Mouse (Mus musculus) spleen, adult 2 months (tissue): ENCODE data around the gene Nav2. TPM values are rescaled to one million over a fixed set of nuclear protein-coding genes. Genes with fewer than 3 reads are reported as not detected.

Source experiments
- DNase-seq, 2 experiments: peaks; one replicate each; pipeline versions ENCODE4 v3.0.0 to v3.0.0-alpha.2; 2012 to 2021; ENCODE audit warnings: low spot score in 2 of 2, low read depth in 1 of 2
- H3K27ac ChIP-seq: fragments of 200-500 bp; 2 replicates; pipeline ENCODE4 v1.5.1; 2012; ENCODE audit warnings: low read length, inconsistent platforms; ENCODE audit not compliant: insufficient read depth
- H3K27me3 ChIP-seq: fragments of 200-500 bp; 2 replicates; pipeline ENCODE4 v1.6.1; 2012; ENCODE audit warnings: mild to moderate bottlenecking, moderate library complexity, low read length, inconsistent platforms; ENCODE audit not compliant: control insufficient read depth, insufficient read depth
- H3K36me3 ChIP-seq: fragments of 200-500 bp; 2 replicates; pipeline ENCODE4 v1.6.1; 2012; ENCODE audit warnings: mild to moderate bottlenecking, low read length, inconsistent platforms; ENCODE audit not compliant: control insufficient read depth, insufficient read depth
- H3K4me1 ChIP-seq: fragments of 200-500 bp; 2 replicates; pipeline ENCODE4 v1.6.1; 2011; ENCODE audit warnings: inconsistent platforms; ENCODE audit not compliant: control insufficient read depth, insufficient read depth, insufficient read length
- H3K4me3 ChIP-seq: fragments of 200-500 bp; 2 replicates; pipeline ENCODE4 v1.5.1; 2011; ENCODE audit warnings: mild to moderate bottlenecking, inconsistent platforms; ENCODE audit not compliant: insufficient read depth, insufficient read length; ENCODE audit errors: extremely low read depth
- CTCF ChIP-seq: fragments of 200-500 bp; IDR thresholded peaks from 2 replicates; pipeline ENCODE4 v1.5.1; 2011; ENCODE audit warnings: mild to moderate bottlenecking, inconsistent platforms; ENCODE audit not compliant: insufficient read depth, insufficient read length, insufficient replicate concordance; ENCODE audit errors: extremely low read depth
- POLR2A ChIP-seq: fragments of 200-500 bp; IDR thresholded peaks from 2 replicates; pipeline ENCODE4 v1.6.1; 2011; ENCODE audit warnings: low read depth, low read length, inconsistent platforms
- WGBS: fragments of 180-500 bp; shearing (Covaris S2); methylation state at CpG from one replicate; pipeline ENCODE4 v1.1.7; 2018; 5-methylcytosine and 5-hydroxymethylcytosine counted together
- polyA plus RNA-seq: library from polyadenylated mRNA; depleted of rRNA; stranded (reverse); fragments of >200 nt; gene quantifications from 2 replicates; pipeline ENCODE4 v1.2.3, GENCODE M21; 2012

The Nav2 gene
- polyA plus RNA-seq, 1 experiment: 3.5 TPM

GRCm38 (mm10) chr7:49506085-49506820 is 597.7 kb downstream of the Nav2 start:
- H3K4me1 ChIP-seq: no peaks in the 10 kb centered on the region
- no peak overlapping the region for H3K4me3 ChIP-seq
- TF ChIP-seq POLR2A (no peak), CTCF (no peak)
- no peaks in the 10 kb centered on the region for H3K36me3 ChIP-seq
- WGBS: 94% methylated on average over 12 of the region's 12 CpGs
- H3K27ac ChIP-seq: no peak overlapping the region
- no peaks in the 10 kb centered on the region for H3K27me3 ChIP-seq
- DNase-seq: no peak

GRCm38 (mm10) chr7:49507943-49508506 is 599.5 kb downstream of the Nav2 start:
- no peak overlapping the region for H3K27ac ChIP-seq
- no peak for DNase-seq
- H3K36me3 ChIP-seq: no peaks in the 10 kb centered on the region
- no peaks in the 10 kb centered on the region for H3K4me1 ChIP-seq
- TF ChIP-seq POLR2A (no peak), CTCF (no peak)
- H3K27me3 ChIP-seq: no peaks in the 10 kb centered on the region
- 86% methylated on average over 7 of the region's 7 CpGs for WGBS
- no peak overlapping the region for H3K4me3 ChIP-seq

GRCm38 (mm10) chr7:49511820-49512453 is 603.4 kb downstream of the Nav2 start:
- H3K4me3 ChIP-seq: no peak overlapping the region
- H3K27me3 ChIP-seq: no peaks in the 10 kb centered on the region
- H3K4me1 ChIP-seq: no peaks in the 10 kb centered on the region
- DNase-seq: no peak
- no peak for TF ChIP-seq CTCF
- TF ChIP-seq POLR2A: no peak
- 83% methylated on average over 7 of the region's 7 CpGs for WGBS
- no peaks in the 10 kb centered on the region for H3K36me3 ChIP-seq
- H3K27ac ChIP-seq: no peak overlapping the region

- Histone ChIP-seq H3K36me3 (no peaks in the 10 kb centered on the region), H3K27me3 (no peaks in the 10 kb centered on the region), H3K4me3 (no peak overlapping the region), H3K27ac (no peak overlapping the region), H3K4me1 (no peaks in the 10 kb centered on the region)
- no peak for DNase-seq
- WGBS: 79% methylated on average over 6 of the region's 6 CpGs
- TF ChIP-seq POLR2A (no peak), CTCF (no peak)
These were observed 605.4 kb downstream of the Nav2 start for GRCm38 (mm10) chr7:49513763-49514437.

GRCm38 (mm10) chr7:49515012-49515411 is 606.5 kb downstream of the Nav2 start:
- TF ChIP-seq POLR2A: no peak
- TF ChIP-seq CTCF: no peak
- H3K27ac ChIP-seq: no peak overlapping the region
- H3K27me3 ChIP-seq: no peaks in the 10 kb centered on the region
- H3K4me1 ChIP-seq: no peaks in the 10 kb centered on the region
- DNase-seq: no peak
- WGBS: 76% methylated on average over 2 of the region's 2 CpGs
- H3K36me3 ChIP-seq: no peaks in the 10 kb centered on the region
- H3K4me3 ChIP-seq: no peak overlapping the region

GRCm38 (mm10) chr7:49520504-49520903 is 612.0 kb downstream of the Nav2 start:
- 91% methylated on average over 2 of the region's 2 CpGs for WGBS
- Histone ChIP-seq H3K4me1 (peaks cover 9% of the 10 kb centered on the region; the same call in 1 of the 2 replicates), H3K27me3 (no peaks in the 10 kb centered on the region), H3K36me3 (no peaks in the 10 kb centered on the region), H3K4me3 (no peak overlapping the region), H3K27ac (no peak overlapping the region)
- DNase-seq: no peak
- TF ChIP-seq POLR2A: no peak
- no peak for TF ChIP-seq CTCF

GRCm38 (mm10) chr7:49521349-49521748 is 612.8 kb downstream of the Nav2 start:
- WGBS: 81% methylated on average over 4 of the region's 4 CpGs
- DNase-seq: no peak
- no peak overlapping the region for H3K27ac ChIP-seq

More at GRCm38 (mm10) chr7:49521349-49521748, 612.8 kb downstream of the Nav2 start:
- H3K27me3 ChIP-seq: no peaks in the 10 kb centered on the region
- TF ChIP-seq POLR2A (no peak), CTCF (no peak)
- no peak overlapping the region for H3K4me3 ChIP-seq
- H3K4me1 ChIP-seq: peaks cover 10% of the 10 kb centered on the region; the same call in 1 of the 2 replicates
- H3K36me3 ChIP-seq: no peaks in the 10 kb centered on the region
